Mouse (Mus musculus): ENCODE data around the gene Ttll10.

GRCm38 (mm10) chr4:156023520-156023919 is 35.7 kb downstream of the Ttll10 start:
- TF ChIP-seq CTCF (IDR thresholded peaks at IDR 0.05; ENCODE audit: extremely low read depth, insufficient read depth, insufficient read length, insufficient replicate concordance) (no peak), POLR2A (IDR thresholded peaks at IDR 0.05; ENCODE audit: low read depth, low read length) (no peak)
